Mouse (Mus musculus): ENCODE data around the gene Per1. TPM values are rescaled to one million over a fixed set of nuclear protein-coding genes. Genes with fewer than 3 reads are reported as not detected.

The Per1 gene
- polyA plus RNA-seq, 1 experiment from 2014 or later, result 11.5 TPM

DNA sequence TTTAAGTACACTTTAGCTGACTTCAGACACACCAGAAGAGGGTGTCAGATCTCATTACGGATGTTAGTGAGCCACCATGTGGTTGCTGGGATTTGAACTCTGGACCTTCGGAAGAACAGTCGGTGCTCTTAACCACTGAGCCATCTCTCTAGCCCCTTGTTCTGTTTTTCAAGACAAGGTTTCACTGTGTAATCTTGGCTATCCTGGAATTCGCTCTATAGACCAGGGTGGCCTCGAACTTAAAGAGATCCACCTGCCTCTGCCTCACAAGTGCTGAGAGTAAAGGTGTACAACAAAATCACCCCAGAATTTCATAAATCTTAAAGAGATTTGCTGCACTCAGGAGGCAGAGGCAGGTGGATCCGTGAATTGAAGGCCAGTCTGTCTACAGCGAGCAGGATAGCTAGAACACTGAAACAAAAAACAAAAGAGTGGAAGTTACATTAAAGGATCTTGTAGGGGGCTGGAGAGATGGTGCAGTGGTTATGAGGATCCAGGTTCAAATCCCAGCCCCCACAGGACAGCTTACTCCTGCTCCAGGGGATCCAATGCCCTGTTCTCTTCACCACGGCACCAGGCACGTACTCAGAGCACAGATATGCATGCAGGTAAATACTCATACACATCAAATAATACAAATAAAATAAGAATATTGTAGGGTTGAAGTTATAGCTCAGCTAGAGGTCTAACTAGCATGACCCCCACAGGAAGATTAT, 19.1 kb upstream of the Per1 start:
- Histone ChIP-seq H3K4me1 (peaks cover 16% of the 10 kb centered on the region), H3K9ac (no peak overlapping the region), H3K4me3 (no peak overlapping the region), H3K4me2 (replicated peaks) (no peak overlapping the region), H3K27ac (no peak overlapping the region), H3K27me3 (no peaks in the 10 kb centered on the region), H3K9me3 (no peaks in the 10 kb centered on the region), H3K36me3 (no peaks in the 10 kb centered on the region)
- WGBS, result 50% methylated on average over 9 of the region's 9 CpGs
- ATAC-seq (ENCODE audit: insufficient number of reproducible peaks, insufficient read depth, low FRiP score, low TSS enrichment), result no peak

DNA sequence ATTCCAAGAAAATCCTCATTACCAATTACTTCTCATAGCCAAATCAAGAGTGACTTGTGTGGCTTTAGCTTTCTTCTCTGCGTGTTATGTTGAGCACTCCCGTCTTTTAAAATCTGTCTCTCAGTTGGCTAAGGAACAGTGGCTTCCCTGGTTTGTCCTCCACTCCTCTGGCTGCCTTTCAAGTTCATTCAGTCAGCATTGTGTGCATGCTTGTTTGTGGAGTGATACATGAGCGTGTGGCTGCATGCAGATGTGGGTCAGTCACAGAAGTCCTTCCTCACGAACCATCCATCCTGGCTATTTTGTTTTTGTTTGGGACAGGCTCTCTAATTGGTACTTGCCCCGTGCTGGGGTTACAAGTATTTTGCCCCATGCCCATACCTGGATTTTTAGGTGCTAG, 18.4 kb upstream of the Per1 start:
- Histone ChIP-seq H3K36me3 (no peaks in the 10 kb centered on the region), H3K27ac (no peak overlapping the region), H3K27me3 (no peaks in the 10 kb centered on the region), H3K4me3 (no peak overlapping the region), H3K9ac (no peak overlapping the region), H3K4me1 (peaks cover 11% of the 10 kb centered on the region), H3K4me2 (replicated peaks) (no peak overlapping the region), H3K9me3 (no peaks in the 10 kb centered on the region)
- no peak for ATAC-seq (ENCODE audit: insufficient number of reproducible peaks, insufficient read depth, low FRiP score, low TSS enrichment)
- WGBS, result 69% methylated on average over 5 of the region's 5 CpGs

DNA sequence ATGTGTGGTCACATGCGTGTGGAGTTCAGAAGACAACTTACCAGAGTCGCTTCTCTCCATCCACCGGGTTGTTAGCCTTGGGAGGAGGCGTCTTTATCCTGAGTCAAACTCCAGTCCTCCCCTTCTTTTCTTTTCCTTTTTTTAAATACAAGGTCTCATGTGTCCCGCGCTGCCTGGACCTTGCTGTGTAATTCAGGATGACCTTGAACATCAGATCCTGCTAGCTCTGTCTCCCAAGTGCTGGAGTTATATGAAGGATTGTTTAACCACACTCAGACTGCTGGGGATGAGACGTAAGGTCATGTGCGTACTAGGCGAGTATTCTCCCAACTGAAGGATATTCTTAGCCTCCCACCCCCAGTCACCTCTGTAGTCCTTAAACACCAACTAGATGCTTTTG, 17.7 kb upstream of the Per1 start:
- no peaks in the 10 kb centered on the region for H3K36me3 ChIP-seq
- H3K4me3 ChIP-seq, result no peak overlapping the region
- no peak overlapping the region for H3K9ac ChIP-seq
- peaks cover 5% of the 10 kb centered on the region for H3K4me1 ChIP-seq
- no peaks in the 10 kb centered on the region for H3K27me3 ChIP-seq
- 80% methylated on average over 9 of the region's 9 CpGs for WGBS
- no peak overlapping the region for H3K27ac ChIP-seq
- ATAC-seq (ENCODE audit: insufficient number of reproducible peaks, insufficient read depth, low FRiP score, low TSS enrichment), result no peak
- no peaks in the 10 kb centered on the region for H3K9me3 ChIP-seq
- H3K4me2 ChIP-seq (replicated peaks), result no peak overlapping the region

- Histone ChIP-seq H3K27me3 (no peaks in the 10 kb centered on the region), H3K4me3 (no peak overlapping the region), H3K9ac (no peak overlapping the region), H3K27ac (no peak overlapping the region), H3K4me1 (no peaks in the 10 kb centered on the region), H3K9me3 (no peaks in the 10 kb centered on the region), H3K4me2 (replicated peaks) (no peak overlapping the region), H3K36me3 (no peaks in the 10 kb centered on the region)
- ATAC-seq (ENCODE audit: insufficient number of reproducible peaks, insufficient read depth, low FRiP score, low TSS enrichment), result no peak
- 79% methylated on average over 6 of the region's 6 CpGs for WGBS
Observed at GRCm38 (mm10) chr11:69078041-69078440, 17.0 kb upstream of the Per1 start.

DNA sequence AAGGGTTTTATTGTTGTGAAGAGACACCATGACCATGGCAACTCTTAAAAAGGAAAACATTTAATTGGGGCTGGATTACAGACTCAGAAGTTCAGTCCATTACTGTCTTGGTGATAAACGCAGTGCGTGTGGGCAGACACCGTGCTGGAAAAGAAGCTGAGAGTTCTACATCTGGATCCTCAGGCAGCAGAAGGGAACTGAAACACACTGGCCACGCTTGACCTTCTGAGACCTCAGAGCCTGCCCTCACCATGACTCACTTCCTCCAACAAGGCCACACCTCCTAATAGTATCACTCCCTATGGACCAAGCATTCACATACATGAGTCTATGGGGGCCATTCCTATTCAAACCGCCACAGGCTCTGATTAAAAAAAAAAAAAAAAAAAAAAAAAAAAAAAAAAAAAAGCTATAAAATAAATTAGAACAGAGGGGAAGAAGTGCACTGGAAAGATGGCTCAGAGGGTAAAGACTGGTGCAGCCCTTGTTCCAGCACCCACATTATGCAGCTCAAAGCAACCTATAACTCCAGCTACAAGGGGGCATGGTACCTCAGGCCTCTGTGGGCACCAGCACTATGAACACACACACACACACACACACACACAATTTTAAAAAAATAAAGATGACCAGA, 16.1 kb upstream of the Per1 start:
- H3K4me2 ChIP-seq (replicated peaks), result no peak overlapping the region
- H3K4me3 ChIP-seq, result no peak overlapping the region
- no peak overlapping the region for H3K9ac ChIP-seq
- H3K27me3 ChIP-seq, result no peaks in the 10 kb centered on the region
- no peaks in the 10 kb centered on the region for H3K36me3 ChIP-seq
- H3K27ac ChIP-seq, result no peak overlapping the region
- no peaks in the 10 kb centered on the region for H3K4me1 ChIP-seq
- no peak for ATAC-seq (ENCODE audit: insufficient number of reproducible peaks, insufficient read depth, low FRiP score, low TSS enrichment)
- 58% methylated on average over 5 of the region's 5 CpGs for WGBS
- H3K9me3 ChIP-seq, result no peaks in the 10 kb centered on the region

DNA sequence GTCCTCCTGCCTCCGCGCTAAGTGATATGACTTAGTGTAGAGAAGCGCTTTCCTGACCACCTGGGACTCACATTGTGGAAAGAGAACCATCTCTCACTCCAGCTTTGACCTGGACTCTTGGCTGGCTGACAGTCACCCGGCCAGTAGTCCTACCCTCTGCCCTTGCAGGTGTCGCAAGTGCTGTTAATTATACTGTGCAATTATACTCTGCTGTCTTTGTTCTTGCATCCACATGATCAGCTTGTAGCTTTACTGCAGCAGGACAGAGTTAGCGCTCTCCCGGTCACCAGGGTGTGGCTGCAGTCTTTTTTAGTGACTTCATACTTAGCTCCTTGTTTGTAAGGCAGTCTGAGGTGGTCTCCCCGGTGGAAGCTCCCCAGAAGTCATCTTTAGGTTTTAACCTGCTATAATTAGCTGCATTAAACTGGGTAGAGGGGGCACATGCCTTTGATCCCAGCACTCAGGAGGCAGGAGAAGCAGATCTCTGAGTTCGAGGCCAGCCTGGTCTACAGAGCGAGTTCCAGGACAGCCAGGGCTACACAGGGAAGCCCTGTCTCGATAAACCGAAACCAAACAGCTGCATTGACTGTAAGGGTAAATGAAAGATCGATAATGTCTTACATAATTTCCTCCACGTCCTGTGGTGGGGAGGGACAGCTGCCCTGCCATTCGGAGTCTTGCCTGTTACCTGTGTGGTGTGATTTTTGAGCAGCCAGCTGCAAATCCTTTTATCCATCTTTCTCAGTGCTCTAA, 14.7 kb upstream of the Per1 start:
- no peaks in the 10 kb centered on the region for H3K27me3 ChIP-seq
- no peak for ATAC-seq (ENCODE audit: insufficient number of reproducible peaks, insufficient read depth, low FRiP score, low TSS enrichment)
- H3K4me3 ChIP-seq, result no peak overlapping the region
- no peaks in the 10 kb centered on the region for H3K4me1 ChIP-seq
- H3K9me3 ChIP-seq, result no peaks in the 10 kb centered on the region
- 0 out of 2 replicates have a peak overlapping the region, but pooled peaks have one; percentile 8 for H3K9ac ChIP-seq
- WGBS, result 84% methylated on average over 15 of the region's 15 CpGs
- no peak overlapping the region for H3K27ac ChIP-seq
- no peaks in the 10 kb centered on the region for H3K36me3 ChIP-seq
- no peak overlapping the region for H3K4me2 ChIP-seq (replicated peaks)

- WGBS, result 86% methylated on average over 8 of the region's 8 CpGs
- Histone ChIP-seq H3K4me3 (no peak overlapping the region), H3K4me1 (no peaks in the 10 kb centered on the region), H3K4me2 (replicated peaks) (no peak overlapping the region), H3K27ac (no peak overlapping the region), H3K9me3 (no peaks in the 10 kb centered on the region), H3K27me3 (no peaks in the 10 kb centered on the region), H3K9ac (no peak overlapping the region), H3K36me3 (no peaks in the 10 kb centered on the region)
- no peak for ATAC-seq (ENCODE audit: insufficient number of reproducible peaks, insufficient read depth, low FRiP score, low TSS enrichment)
Observed at GRCm38 (mm10) chr11:69080855-69081222, 14.2 kb upstream of the Per1 start.

DNA sequence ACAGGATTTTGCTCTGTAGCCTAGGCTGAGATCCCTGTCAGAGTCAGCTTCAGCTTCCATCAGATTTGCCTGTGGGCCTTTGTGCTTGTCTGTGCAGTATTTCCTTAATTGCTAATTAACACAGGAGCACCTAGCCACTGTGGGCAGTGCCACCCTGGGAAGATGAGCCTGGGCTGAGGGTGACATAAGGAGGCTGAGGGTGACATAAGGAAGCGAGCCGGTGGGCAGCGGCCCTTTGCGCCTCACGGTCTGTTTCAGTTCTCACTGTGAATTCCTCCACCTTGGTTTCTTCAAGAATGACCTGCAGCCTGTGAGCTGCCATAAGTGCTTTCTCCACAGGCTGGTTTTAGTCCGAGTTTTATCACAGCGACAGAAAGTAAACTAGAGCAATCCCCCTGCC, 13.4 kb upstream of the Per1 start:
- Histone ChIP-seq H3K27me3 (no peaks in the 10 kb centered on the region), H3K9ac (no peak overlapping the region), H3K4me3 (no peak overlapping the region), H3K9me3 (no peaks in the 10 kb centered on the region), H3K4me1 (no peaks in the 10 kb centered on the region), H3K4me2 (replicated peaks) (no peak overlapping the region), H3K27ac (no peak overlapping the region), H3K36me3 (no peaks in the 10 kb centered on the region)
- WGBS, result 90% methylated on average over 7 of the region's 7 CpGs
- no peak for ATAC-seq (ENCODE audit: insufficient number of reproducible peaks, insufficient read depth, low FRiP score, low TSS enrichment)

DNA sequence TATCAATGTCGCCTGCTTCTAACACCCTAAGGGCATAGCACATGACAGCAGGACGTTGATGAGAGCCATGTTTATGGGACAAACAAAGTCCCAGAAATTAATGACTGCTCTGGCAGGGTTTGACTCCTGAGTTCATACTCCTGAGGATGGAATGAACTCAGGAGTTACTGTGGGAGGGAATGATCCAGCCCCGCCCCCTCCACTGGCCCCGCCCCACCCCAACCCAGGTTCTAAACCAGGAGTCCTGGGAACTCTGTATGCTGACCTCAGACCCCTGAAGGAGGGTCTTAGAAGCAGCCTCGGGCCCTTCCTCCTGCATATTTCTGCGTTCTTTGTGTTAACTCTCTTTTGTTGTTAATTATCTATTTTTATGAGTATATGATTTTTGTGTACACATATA, 9.4 kb upstream of the Per1 start:
- H3K4me3 ChIP-seq, result no peak overlapping the region
- no peak overlapping the region for H3K9ac ChIP-seq
- no peak overlapping the region for H3K4me2 ChIP-seq (replicated peaks)
- no peaks in the 10 kb centered on the region for H3K9me3 ChIP-seq
- H3K27me3 ChIP-seq, result no peaks in the 10 kb centered on the region
- H3K4me1 ChIP-seq, result peaks cover 23% of the 10 kb centered on the region
- H3K36me3 ChIP-seq, result peaks cover 9% of the 10 kb centered on the region
- no peak for ATAC-seq (ENCODE audit: insufficient number of reproducible peaks, insufficient read depth, low FRiP score, low TSS enrichment)
- H3K27ac ChIP-seq, result no peak overlapping the region
- 66% methylated on average over 6 of the region's 6 CpGs for WGBS

- H3K4me3 ChIP-seq, result no peak overlapping the region
- H3K4me2 ChIP-seq (replicated peaks), result no peak overlapping the region
- H3K9ac ChIP-seq, result no peak overlapping the region
- H3K9me3 ChIP-seq, result no peaks in the 10 kb centered on the region
- H3K4me1 ChIP-seq, result peaks cover 23% of the 10 kb centered on the region
- no peaks in the 10 kb centered on the region for H3K27me3 ChIP-seq
- 0 out of 2 replicates have a peak overlapping the region, but pooled peaks have one; percentile 17 for H3K27ac ChIP-seq
- peaks cover 10% of the 10 kb centered on the region for H3K36me3 ChIP-seq
- ATAC-seq (ENCODE audit: insufficient number of reproducible peaks, insufficient read depth, low FRiP score, low TSS enrichment), result no peak
- 65% methylated on average over 6 of the region's 6 CpGs for WGBS
Observed at GRCm38 (mm10) chr11:69086390-69086789, 8.6 kb upstream of the Per1 start.

DNA sequence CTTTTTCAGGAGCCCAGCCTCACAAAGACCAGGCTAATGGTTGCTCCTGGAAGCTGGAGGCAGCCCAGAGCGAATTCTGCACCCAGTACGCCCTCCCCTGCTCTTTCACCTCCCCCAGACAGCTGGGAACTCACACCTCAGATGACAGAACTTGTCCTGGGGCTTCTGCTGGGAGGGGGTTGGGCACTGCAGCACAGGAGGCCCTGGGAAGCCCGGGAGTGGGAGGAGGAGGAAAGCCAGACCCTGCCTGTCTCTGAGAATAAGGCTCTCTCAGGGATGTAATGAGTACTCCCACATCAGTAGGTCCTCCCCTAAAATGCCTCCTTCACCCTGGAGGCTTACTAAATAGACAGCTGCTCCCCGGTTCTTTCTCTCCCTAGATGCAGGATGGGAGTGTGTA, 7.9 kb upstream of the Per1 start:
- Histone ChIP-seq H3K27me3 (no peaks in the 10 kb centered on the region), H3K4me3 (no peak overlapping the region), H3K4me2 (replicated peaks) (no peak overlapping the region; the same call in 1 of the 2 replicates), H3K9me3 (no peaks in the 10 kb centered on the region), H3K9ac (no peak overlapping the region; the same call in 1 of the 2 replicates), H3K27ac (peak overlapping the region; percentile 55; the same call in 1 of the 2 replicates), H3K36me3 (peaks cover 15% of the 10 kb centered on the region), H3K4me1 (peaks cover 23% of the 10 kb centered on the region)
- 34% methylated on average over 4 of the region's 4 CpGs for WGBS
- no peak for ATAC-seq (ENCODE audit: insufficient number of reproducible peaks, insufficient read depth, low FRiP score, low TSS enrichment)

- no peak for ATAC-seq (ENCODE audit: insufficient number of reproducible peaks, insufficient read depth, low FRiP score, low TSS enrichment)
- peak overlapping the region; percentile 98; the same call in 1 of the 2 replicates for H3K9ac ChIP-seq
- no peaks in the 10 kb centered on the region for H3K27me3 ChIP-seq
- H3K4me3 ChIP-seq, result no peak overlapping the region
- peaks cover 17% of the 10 kb centered on the region for H3K36me3 ChIP-seq
- peak overlapping the region; percentile 55; the same call in 1 of the 2 replicates for H3K27ac ChIP-seq
- 62% methylated on average over 2 of the region's 2 CpGs for WGBS
- H3K4me2 ChIP-seq (replicated peaks), result peak overlapping the region; percentile 87
- peaks cover 23% of the 10 kb centered on the region for H3K4me1 ChIP-seq
- no peaks in the 10 kb centered on the region for H3K9me3 ChIP-seq
Observed at GRCm38 (mm10) chr11:69087597-69087996, 7.4 kb upstream of the Per1 start.
